Mouse (Mus musculus) cortical plate, adult 2 months (tissue): ENCODE data around the gene Ccdc106. TPM values are rescaled to one million over a fixed set of nuclear protein-coding genes. Genes with fewer than 3 reads are reported as not detected.
"Not testable (repeated sequence)": the region's sequence is repeated elsewhere in the genome, so short reads cannot be mapped to it uniquely, and the experiment has no call there.

ENCODE experiments used
- H3K27ac ChIP-seq: fragments of 200-500 bp; 2 replicates; pipeline ENCODE4 v1.5.1; 2012; ENCODE audit warnings: low read length, control low read depth, inconsistent platforms; ENCODE audit not compliant: insufficient read depth
- H3K4me1 ChIP-seq: fragments of 200-500 bp; 2 replicates; pipeline ENCODE4 v1.6.1; 2011; ENCODE audit warnings: low read length; ENCODE audit not compliant: control insufficient read depth, insufficient read depth
- H3K4me3 ChIP-seq: fragments of 200-500 bp; 2 replicates; pipeline ENCODE4 v1.5.1; 2011; ENCODE audit warnings: mild to moderate bottlenecking, low read length, control low read depth; ENCODE audit not compliant: insufficient read depth
- CTCF ChIP-seq: fragments of 200-500 bp; IDR thresholded peaks from 2 replicates; pipeline ENCODE4 v1.5.1; 2011; ENCODE audit warnings: mild to moderate bottlenecking, control low read depth, low read length; ENCODE audit not compliant: insufficient read depth; ENCODE audit errors: extremely low read depth
- POLR2A ChIP-seq: fragments of 200-500 bp; IDR thresholded peaks from 2 replicates; pipeline ENCODE4 v1.6.1; 2011; ENCODE audit warnings: mild to moderate bottlenecking, low read length, control low read depth; ENCODE audit not compliant: insufficient read depth; ENCODE audit errors: extremely low read depth
- polyA plus RNA-seq: library from polyadenylated mRNA; depleted of rRNA; stranded (reverse); fragments of >200 nt; gene quantifications from 2 replicates; pipeline ENCODE4 v1.2.3, GENCODE M21; 2012

The Ccdc106 gene
- polyA plus RNA-seq, 1 experiment: 68.6 TPM

DNA sequence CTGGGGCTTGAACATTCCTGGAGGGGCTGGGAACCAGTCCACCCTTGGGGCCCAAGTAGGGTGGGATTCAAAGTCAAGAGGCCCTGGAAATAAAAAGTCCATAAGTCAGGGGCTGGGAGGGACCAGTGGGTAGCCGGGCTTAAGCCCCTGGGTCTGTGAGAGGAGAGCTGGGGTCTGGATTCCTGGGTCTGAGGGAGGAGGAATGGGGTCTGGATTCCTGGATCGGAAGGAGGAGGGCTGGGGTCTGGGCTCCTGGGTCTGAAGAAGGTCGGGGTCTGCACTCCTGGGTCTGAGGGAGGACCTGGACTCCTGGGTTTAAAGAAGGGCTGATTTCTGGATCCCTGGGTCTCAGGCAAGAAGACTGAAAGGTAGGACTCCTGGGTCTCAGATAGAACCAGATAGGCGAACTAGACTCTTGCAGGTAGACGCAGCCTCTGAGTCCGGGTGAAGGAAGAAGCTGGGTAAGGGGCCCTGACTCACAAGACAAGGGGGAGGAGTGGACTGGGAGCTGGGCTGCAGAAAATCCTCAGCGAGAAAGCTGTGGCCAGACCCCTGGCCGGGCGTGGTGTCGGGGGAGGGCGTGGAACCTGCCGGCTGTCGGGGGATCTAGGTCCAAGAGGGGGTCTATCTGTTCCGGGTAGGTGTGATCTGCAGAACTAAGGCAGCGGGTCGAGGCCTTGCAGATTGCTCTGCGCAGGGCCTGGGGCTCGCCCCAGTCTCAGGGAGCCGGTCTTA is 24.9 kb upstream of the Ccdc106 start:
- Histone ChIP-seq H3K27ac (peak overlapping the region; percentile 26), H3K4me1 (no peaks in the 10 kb centered on the region), H3K4me3 (peak overlapping the region; percentile 72)
- TF ChIP-seq CTCF (no peak), POLR2A (no peak)

DNA sequence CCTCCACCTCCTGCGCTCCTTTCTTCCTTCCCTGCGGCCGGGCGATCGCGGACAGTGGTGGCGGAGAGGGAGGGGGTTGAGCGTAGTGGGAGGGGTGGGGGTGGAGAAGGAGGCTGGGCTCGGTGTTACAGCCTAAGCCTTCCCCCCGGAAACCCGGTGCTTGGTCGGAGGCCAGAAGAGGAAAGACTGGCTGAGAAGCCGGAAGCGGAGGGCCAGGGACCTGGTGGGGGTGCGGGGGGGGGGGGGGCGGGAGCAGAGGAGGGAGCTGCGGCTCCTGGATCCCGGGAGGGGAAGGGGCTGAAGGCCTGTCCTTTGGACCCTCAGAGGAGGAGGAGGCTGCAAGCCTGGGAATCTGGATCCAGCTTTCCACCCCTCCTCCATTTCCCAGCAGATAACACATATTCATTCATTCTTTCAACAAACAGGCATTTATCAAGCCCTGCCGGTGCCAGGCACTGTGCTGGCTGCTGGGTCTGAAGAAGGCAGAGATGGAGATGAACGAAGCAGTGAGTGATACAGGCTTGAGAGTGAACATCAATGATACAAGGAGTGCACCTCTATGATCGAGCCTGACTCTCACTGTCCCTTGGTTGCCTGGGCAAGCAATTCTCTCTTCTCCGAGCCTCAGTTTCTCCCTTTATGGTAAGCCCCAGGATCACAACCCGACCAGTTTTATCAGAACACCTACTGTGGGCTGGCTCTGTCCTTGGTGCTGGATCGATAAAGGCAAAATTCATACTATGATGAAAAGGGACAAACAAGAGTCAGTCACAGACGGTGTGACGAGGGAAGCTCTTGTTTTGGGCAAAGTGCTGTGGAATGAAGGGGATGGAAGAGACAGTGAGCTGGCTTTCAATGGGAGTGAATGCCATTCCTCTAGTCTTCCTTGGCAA is 24.1 kb upstream of the Ccdc106 start, which contains the start of gene Zfp579:
Gene Zfp579, minus strand, starts transcription at position 156 of the 893 bp plus-strand sequence.
- no peak for TF ChIP-seq CTCF
- TF ChIP-seq POLR2A: peak; percentile 79
- H3K4me3 ChIP-seq: peak within 1 kb of the TSS; percentile 72
- H3K27ac ChIP-seq: peak within 1 kb of the TSS; percentile 26
- no peaks in the 10 kb centered on the region for H3K4me1 ChIP-seq

DNA sequence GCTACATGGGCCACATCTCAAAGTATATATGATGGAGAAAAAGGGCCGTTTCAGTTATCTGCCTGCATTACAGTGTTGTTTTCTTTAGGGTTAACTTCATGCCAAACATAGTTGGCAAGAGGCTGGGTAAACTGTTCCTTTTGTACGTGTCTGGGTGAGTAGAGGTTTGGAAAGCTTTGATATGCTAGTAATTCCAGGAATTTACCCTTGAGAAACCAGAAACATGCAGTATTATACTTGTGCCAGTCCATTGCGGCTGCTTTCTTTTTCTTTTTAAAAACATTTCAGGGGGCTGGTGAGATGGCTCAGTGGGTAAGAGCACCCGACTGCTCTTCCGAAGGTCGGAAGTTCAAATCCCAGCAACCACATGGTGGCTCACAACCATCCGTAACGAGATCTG is 23.4 kb upstream of the Ccdc106 start:
- TF ChIP-seq POLR2A (no peak), CTCF (no peak)
- peak overlapping the region; percentile 72 for H3K4me3 ChIP-seq
- H3K27ac ChIP-seq: peak overlapping the region; percentile 3; the same call in 1 of the 2 replicates
- H3K4me1 ChIP-seq: no peaks in the 10 kb centered on the region

DNA sequence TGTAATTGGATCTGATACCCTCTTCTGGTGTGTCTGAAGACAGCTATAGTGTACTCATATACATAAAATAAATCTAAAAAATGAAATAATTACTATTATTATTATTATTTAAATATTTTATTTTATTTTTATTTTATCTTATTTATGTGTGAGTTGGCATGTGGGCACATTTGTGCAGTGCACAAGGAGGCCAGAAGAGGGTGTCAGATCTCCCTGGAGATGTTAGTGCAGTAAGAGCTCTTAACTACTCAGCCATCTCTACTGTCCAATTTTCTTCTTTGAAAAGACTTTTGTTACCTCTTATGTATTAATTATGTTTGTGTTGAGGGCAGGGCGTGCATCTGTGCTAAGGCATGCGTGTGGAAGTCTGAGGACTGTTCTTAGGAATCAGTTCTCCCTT is 20.5 kb upstream of the Ccdc106 start:
- TF ChIP-seq CTCF (peak; percentile 40), POLR2A (no peak)
- H3K4me1 ChIP-seq: no peaks in the 10 kb centered on the region
- H3K4me3 ChIP-seq: no peak overlapping the region
- no peak overlapping the region for H3K27ac ChIP-seq

DNA sequence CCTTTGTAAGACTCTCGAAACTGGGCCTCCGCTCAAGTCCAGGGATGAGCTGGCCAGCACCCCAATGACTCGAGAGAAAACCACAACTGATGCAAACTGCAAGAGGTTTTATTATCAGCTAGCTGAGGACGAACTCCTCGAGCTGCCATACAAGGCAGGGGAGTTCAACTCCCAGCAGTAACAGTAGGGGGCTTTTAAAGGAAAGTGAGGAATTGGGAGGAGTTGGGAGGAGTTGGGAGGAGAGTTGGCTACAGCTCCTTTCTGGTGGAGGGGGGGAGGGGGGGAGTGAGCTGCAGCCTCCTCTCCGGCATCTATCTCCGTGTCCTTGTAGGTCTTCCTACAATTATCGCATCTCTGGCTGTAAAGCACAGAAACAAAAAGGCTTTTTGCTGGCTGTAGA is 17.5 kb upstream of the Ccdc106 start:
- H3K4me1 ChIP-seq, H3K4me3 ChIP-seq, H3K27ac ChIP-seq: not testable (repeated sequence)

DNA sequence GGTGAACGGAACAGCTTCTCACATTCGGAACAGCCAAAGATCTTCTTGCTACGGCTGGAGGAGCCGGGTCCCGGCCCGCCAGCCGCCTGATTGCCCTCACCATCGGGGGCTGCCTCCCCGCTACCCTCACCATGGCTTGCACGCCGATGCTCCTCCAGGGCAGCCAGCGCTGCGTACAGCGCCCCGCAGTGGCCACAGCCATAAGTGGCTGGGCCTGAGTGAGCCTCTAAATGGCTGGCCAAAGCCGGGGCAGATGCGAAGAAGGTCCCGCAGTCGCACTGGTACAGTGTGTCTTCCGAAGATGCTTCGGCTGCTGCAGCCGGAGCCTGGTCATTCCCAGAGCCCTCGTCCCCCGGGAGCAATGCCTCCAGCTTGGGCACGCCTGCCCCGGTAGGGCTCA is 12.1 kb upstream of the Ccdc106 start:
- Histone ChIP-seq H3K4me1 (no peaks in the 10 kb centered on the region), H3K27ac (no peak overlapping the region), H3K4me3 (no peak overlapping the region)
- TF ChIP-seq POLR2A: no peak
- TF ChIP-seq CTCF: no peak

DNA sequence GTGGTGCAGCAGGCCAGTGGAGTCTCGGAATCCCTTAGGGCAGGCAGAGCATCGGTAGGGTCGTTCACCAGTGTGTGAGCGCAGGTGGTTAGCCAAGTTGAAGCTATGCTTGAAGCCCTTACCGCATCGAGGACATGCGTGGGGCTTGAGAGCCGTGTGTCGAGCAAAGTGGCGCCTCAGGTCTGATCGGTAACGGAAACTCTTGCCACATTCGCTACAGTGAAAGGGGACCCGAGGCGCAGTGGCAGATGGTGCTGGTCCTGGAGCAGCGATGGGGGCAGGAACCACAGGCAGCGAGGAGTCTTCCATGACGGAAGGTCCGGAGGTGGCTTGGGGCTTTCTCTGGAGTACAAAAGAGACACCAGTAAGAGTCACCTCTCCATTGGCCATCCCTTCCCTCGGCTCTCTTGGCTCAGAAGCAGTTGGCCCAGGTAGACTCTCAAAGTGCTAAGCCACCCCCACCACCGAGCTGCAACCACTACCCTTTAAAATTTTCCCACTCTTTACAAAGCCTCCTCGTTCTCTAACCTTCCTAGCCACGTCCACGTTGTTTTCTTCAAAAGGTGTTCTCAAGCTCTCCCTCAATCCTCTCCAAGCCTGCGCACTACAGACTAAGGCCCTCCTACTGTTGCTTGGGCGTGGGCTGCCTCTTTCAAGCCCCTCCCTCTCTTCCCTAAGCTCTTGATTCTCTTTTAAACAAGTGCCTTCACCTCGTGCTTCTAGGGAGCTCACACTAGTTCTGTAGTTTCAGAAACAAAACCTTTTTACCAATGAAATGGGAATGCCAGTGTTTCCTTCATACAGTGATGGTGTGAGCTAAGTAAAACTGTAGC is 7.5 kb upstream of the Ccdc106 start:
- no peak overlapping the region for H3K27ac ChIP-seq
- no peaks in the 10 kb centered on the region for H3K4me1 ChIP-seq
- no peak for TF ChIP-seq POLR2A
- TF ChIP-seq CTCF: no peak
- no peak overlapping the region for H3K4me3 ChIP-seq

DNA sequence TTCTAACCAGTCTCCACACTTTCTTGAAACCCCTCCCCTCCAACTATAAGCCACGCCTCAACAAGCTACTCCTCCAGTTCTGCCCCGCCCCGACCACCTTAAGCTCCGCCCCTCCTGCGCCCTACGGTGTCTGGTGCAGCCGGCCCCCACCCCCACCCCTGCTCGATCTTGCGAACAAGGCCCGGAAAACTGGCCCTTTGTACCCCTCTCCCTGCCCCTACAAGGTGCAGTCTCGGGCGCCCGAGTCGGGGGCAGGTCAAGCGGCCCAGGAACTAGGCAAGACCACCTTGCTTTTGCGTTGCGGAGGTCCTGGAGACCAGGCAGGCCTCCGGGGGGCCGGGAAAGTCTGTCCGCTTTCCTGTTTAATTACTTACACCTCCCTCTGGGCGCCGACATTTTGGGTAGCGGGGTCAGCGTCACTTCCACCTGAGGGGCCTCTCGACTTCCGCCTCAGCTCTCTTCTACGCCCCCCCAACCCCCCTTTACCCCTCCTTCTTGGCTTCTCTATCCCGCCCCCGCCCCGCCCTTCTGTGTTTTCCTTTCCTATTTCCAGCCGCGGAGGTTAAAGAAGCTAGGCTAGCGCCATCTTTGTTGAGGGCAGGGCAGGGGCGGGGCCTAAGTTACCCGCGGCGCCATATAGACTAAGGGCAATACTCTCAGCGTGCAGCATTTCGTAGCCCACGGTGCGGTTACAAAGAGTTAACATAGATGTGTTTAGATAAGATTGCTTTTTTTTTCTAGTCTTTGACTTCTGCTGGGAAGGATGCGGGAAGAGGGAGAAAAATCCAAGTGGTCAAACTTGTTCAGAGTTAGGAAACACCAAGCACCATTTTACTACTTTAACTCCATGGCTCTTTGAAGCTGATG is 5.9 kb upstream of the Ccdc106 start, which contains the start of the genes Zfp524 and Fiz1:
Gene Zfp524, plus strand, starts transcription at position 165 of the 867 bp plus-strand sequence.
Gene Fiz1, minus strand, starts transcription at position 447 of the 867 bp plus-strand sequence.
- Histone ChIP-seq H3K27ac (peak within 1 kb of the TSS; percentile 99), H3K4me1 (no peaks in the 10 kb centered on the region), H3K4me3 (peak within 1 kb of the TSS; percentile 39)
- TF ChIP-seq POLR2A (0 out of 2 replicates have a peak, but pooled peaks have one; percentile 41), CTCF (no peak)
